In genomic region chr13:59820114-59820513, GRCm38 (mm10) we compare ENCODE assay signal across 8 mouse cellular contexts. TPM values are rescaled to one million over a fixed set of nuclear protein-coding genes. Genes with fewer than 3 reads are reported as not detected.
DNase-seq lines count a peak whose midpoint lies in the region; ATAC-seq and TF ChIP-seq lines count a peak whose summit lies in the region.

No protein-coding gene starts in this region.

- H3K27ac ChIP-seq in layer of hippocampus, adult 2 months: peak overlapping the region; percentile 56
- H3K27ac ChIP-seq in midbrain, embryonic 16.5 days (ENCODE audit: low read length): no peak overlapping the region

- WGBS in midbrain, embryonic 16.5 days: 78% methylated on average over 4 of the region's 4 CpGs

- H3K36me3 ChIP-seq in midbrain, embryonic 16.5 days (ENCODE audit: control insufficient read depth, insufficient read depth, low read length): peaks cover 9% of the 10 kb centered on the region

- ATAC-seq in midbrain, embryonic 16.5 days: no peak

- H3K4me2 ChIP-seq in midbrain, embryonic 16.5 days (ENCODE audit: low read length): peak overlapping the region; percentile 27; the same call in 1 of the 2 replicates

- H3K9ac ChIP-seq in midbrain, embryonic 16.5 days (ENCODE audit: low read depth, low read length): no peak overlapping the region

- no peaks in the 10 kb centered on the region for H3K27me3 ChIP-seq in midbrain, embryonic 16.5 days (ENCODE audit: control insufficient read depth, insufficient read depth, low read depth, low read length)

- no peak for DNase-seq in layer of hippocampus, adult 2 months (ENCODE audit: low spot score in 2 of 2)
- DNase-seq in layer of hippocampus, adult 9-11 months: no peak
- peak; percentile 51 to 62 for DNase-seq in heart, adult 9 months (ENCODE audit: low spot score in 2 of 2)
- peak; percentile 48 for DNase-seq in kidney, postnatal 10 days
- DNase-seq in layer of hippocampus, postnatal 36 days: no peak
- DNase-seq in left cerebral cortex, adult 8-10 months (ENCODE audit: low spot score in 2 of 2): no peak
- no peak for DNase-seq in cerebellum, adult 18-20 months

- no peak for TF ChIP-seq CTCF in layer of hippocampus, adult 2 months (conservative IDR thresholded peaks at IDR 0.05)

- H3K4me1 ChIP-seq in midbrain, embryonic 16.5 days (ENCODE audit: control insufficient read depth, insufficient read depth, low read length): peaks cover 41% of the 10 kb centered on the region

- H3K4me3 ChIP-seq in layer of hippocampus, adult 2 months: peak overlapping the region; percentile 63
- H3K4me3 ChIP-seq in midbrain, embryonic 16.5 days (ENCODE audit: low read depth, low read length): no peak overlapping the region

- H3K9me3 ChIP-seq in midbrain, embryonic 16.5 days (replicated peaks; ENCODE audit: control insufficient read depth, low read length, poor library complexity, severe bottlenecking): no peaks in the 10 kb centered on the region

RNA-seq across cellular contexts. Expression of gene Tut7, which starts 2.8 kb away (rescaled TPM):
- total RNA-seq in layer of hippocampus, adult 2 months (2021): 10 to 100 TPM; 55.1 to 68.5 TPM
- 45.0 and 47.9 TPM in 2 replicates for polyA plus RNA-seq in midbrain, embryonic 16.5 days (2015; fragmentation: Nextera tagmentation; extraction: Ambion mirVana)
- total RNA-seq in layer of hippocampus, postnatal 36 days (2021): 10 to 100 TPM; 60.2 to 61.2 TPM
- total RNA-seq in left cerebral cortex, adult 8-10 months (2022): 10 to 100 TPM; 58.7 to 64.0 (median 59.9) TPM

RNA-seq across cellular contexts. Expression of gene Gm49354, which starts 38.1 kb away (rescaled TPM):
- not detected for total RNA-seq in layer of hippocampus, adult 2 months (2021)
- polyA plus RNA-seq in midbrain, embryonic 16.5 days (2015; fragmentation: Nextera tagmentation; extraction: Ambion mirVana): not detected in 2 replicates
- not detected for total RNA-seq in layer of hippocampus, postnatal 36 days (2021)
- not detected for total RNA-seq in left cerebral cortex, adult 8-10 months (2022)

RNA-seq across cellular contexts. Expression of gene Isca1, which starts 50.5 kb away (rescaled TPM):
- 100 to 1,000 TPM; 138 to 142 TPM for total RNA-seq in layer of hippocampus, adult 2 months (2021)
- 164 and 165 TPM in 2 replicates for polyA plus RNA-seq in midbrain, embryonic 16.5 days (2015; fragmentation: Nextera tagmentation; extraction: Ambion mirVana)
- total RNA-seq in layer of hippocampus, postnatal 36 days (2021): 100 to 1,000 TPM; 142 to 155 TPM
- 100 to 1,000 TPM; 134 to 159 (median 150) TPM for total RNA-seq in left cerebral cortex, adult 8-10 months (2022)

Comparison
In these comparisons a context has a peak if more than half of its experiments do, and no peak if none do; other contexts are left out.
1. DNase-seq: peak in heart, adult 9 months (2 of 2) and kidney, postnatal 10 days (single experiment); none in layer of hippocampus, adult 2 months (0 of 2), layer of hippocampus, adult 9-11 months (single experiment), layer of hippocampus, postnatal 36 days (0 of 2), left cerebral cortex, adult 8-10 months (0 of 2) and cerebellum, adult 18-20 months (0 of 2).